Mouse (Mus musculus) liver, embryonic 14.5 days (tissue): ENCODE results near the gene Slit1. TPM values are rescaled to one million over a fixed set of nuclear protein-coding genes. Genes with fewer than 3 reads are reported as not detected.

ENCODE experiments used
- ATAC-seq: fragments of 200-750 bp; cut with Nextera tagmentation; 2 replicates; pipeline ENCODE4 v1.8.0; 2017; ENCODE audit warnings: moderate number of reproducible peaks, mild to moderate bottlenecking, moderate library complexity; ENCODE audit not compliant: insufficient read depth
- DNase-seq, 3 experiments: peaks; one replicate each; pipeline ENCODE4 v3.0.0-alpha.2; 2012 to 2013; ENCODE audit warnings: low read depth in 3 of 3, low spot score in 3 of 3
- H3K27ac ChIP-seq: fragments of 300-500 bp; sonication (generic); 2 replicates; pipeline ENCODE4 v1.5.1; 2014; ENCODE audit warnings: moderate library complexity, mild to moderate bottlenecking, control low read depth, inconsistent platforms
- H3K27me3 ChIP-seq: fragments of 300-500 bp; sonication (generic); 2 replicates; pipeline ENCODE4 v1.6.1; 2014; ENCODE audit warnings: mild to moderate bottlenecking, low read length, moderate library complexity; ENCODE audit not compliant: control insufficient read depth, insufficient read depth
- H3K36me3 ChIP-seq: fragments of 300-500 bp; sonication (generic); replicated peaks from 2 replicates; pipeline ENCODE4 v1.6.1; 2014; ENCODE audit warnings: low read depth; ENCODE audit not compliant: control insufficient read depth, insufficient read depth
- H3K4me1 ChIP-seq, 2 experiments: fragments of 200-500 bp in 1 of 2; fragments of 300-500 bp in 1 of 2; sonication (generic) in 1 of 2; replicated peaks; 2 replicates each; pipeline ENCODE4 v1.6.1; 2012 to 2014; ENCODE audit warnings: antibody characterized with exemption in 1 of 2, inconsistent platforms in 1 of 2, low read length in 1 of 2; ENCODE audit not compliant: control insufficient read depth in 2 of 2, insufficient read depth in 2 of 2
- H3K4me2 ChIP-seq: fragments of 300-500 bp; sonication (generic); 2 replicates; pipeline ENCODE4 v1.6.1; 2014; ENCODE audit warnings: low read depth, mild to moderate bottlenecking, control low read depth, moderate library complexity
- H3K4me3 ChIP-seq, 2 experiments: fragments of 200-500 bp in 1 of 2; fragments of 300-500 bp in 1 of 2; sonication (generic) in 1 of 2; 2 replicates each; pipeline ENCODE4 v1.5.1; 2012 to 2014; ENCODE audit warnings: low read depth in 2 of 2, low read length in 2 of 2, mild to moderate bottlenecking in 2 of 2, control low read depth in 1 of 2, inconsistent platforms in 1 of 2, moderate library complexity in 1 of 2; ENCODE audit not compliant: insufficient read depth in 1 of 2
- H3K9ac ChIP-seq: fragments of 300-500 bp; sonication (generic); replicated peaks from 2 replicates; pipeline ENCODE4 v1.6.1; 2014; ENCODE audit warnings: mild to moderate bottlenecking, control low read depth, moderate library complexity
- H3K9me3 ChIP-seq: fragments of 300-500 bp; sonication (generic); 2 replicates; pipeline ENCODE4 v1.6.1; 2016; ENCODE audit warnings: low read length, mixed read lengths; ENCODE audit not compliant: control insufficient read depth
- CTCF ChIP-seq: IDR thresholded peaks from 2 replicates; pipeline ENCODE4 v1.5.1; 2016; ENCODE audit warnings: antibody characterized with exemption, low read depth, control low read depth
- EP300 ChIP-seq: IDR thresholded peaks from 2 replicates; pipeline ENCODE4 v1.6.1; 2016; ENCODE audit warnings: antibody characterized with exemption, low read depth
- WGBS: fragments of 180-500 bp; shearing (Covaris S2); extraction: QIAGEN DNeasy Blood & Tissue Kit; methylation state at CpG from one replicate; pipeline ENCODE4 v1.1.7; 2014; ENCODE audit not compliant: insufficient replicate concordance; 5-methylcytosine and 5-hydroxymethylcytosine counted together
- polyA plus RNA-seq, 2 experiments: library from polyadenylated mRNA; depleted of rRNA in 1 of 2; stranded (reverse) in 1 of 2; unstranded in 1 of 2; fragments of >200 nt; fragmentation: Nextera tagmentation in 1 of 2; extraction: Ambion mirVana in 1 of 2; gene quantifications; 2 replicates each; pipeline versions ENCODE4 v1.2.1 to v1.2.3; 2012 to 2014

Slit1 gene
- polyA plus RNA-seq, 2 experiments = 0.10 TPM; not detected in 1

- no peak overlapping the region for H3K4me2 ChIP-seq
- ATAC-seq (no peak), DNase-seq (no peak)
- H3K36me3 ChIP-seq = no peaks in the 10 kb centered on the region
- H3K27me3 ChIP-seq = no peaks in the 10 kb centered on the region
- H3K9me3 ChIP-seq = no peaks in the 10 kb centered on the region
- no peak overlapping the region for H3K27ac ChIP-seq
- no peak overlapping the region for H3K4me3 ChIP-seq
- 44% methylated on average over 9 of the region's 9 CpGs for WGBS
- TF ChIP-seq CTCF = no peak
- no peak for TF ChIP-seq EP300
- no peak overlapping the region for H3K9ac ChIP-seq
- H3K4me1 ChIP-seq = no peaks in the 10 kb centered on the region
Observed at GRCm38 (mm10) chr19:41697111-41697806, 46.2 kb downstream of the Slit1 start.

GRCm38 (mm10) chr19:41696443-41696842, 47.0 kb downstream of the Slit1 start:
- no peaks in the 10 kb centered on the region for H3K27me3 ChIP-seq
- 47% methylated on average over 9 of the region's 9 CpGs for WGBS
- no peaks in the 10 kb centered on the region for H3K36me3 ChIP-seq
- no peaks in the 10 kb centered on the region for H3K9me3 ChIP-seq
- no peak overlapping the region for H3K9ac ChIP-seq
- no peak overlapping the region for H3K27ac ChIP-seq
- ATAC-seq (no peak), DNase-seq (no peak)
- H3K4me3 ChIP-seq = no peak overlapping the region
- H3K4me2 ChIP-seq = no peak overlapping the region
- no peak for TF ChIP-seq EP300
- no peak for TF ChIP-seq CTCF
- no peaks in the 10 kb centered on the region for H3K4me1 ChIP-seq

GRCm38 (mm10) chr19:41695046-41695445, 48.4 kb downstream of the Slit1 start:
- 51% methylated on average over 6 of the region's 6 CpGs for WGBS
- no peak for ATAC-seq

GRCm38 (mm10) chr19:41694610-41695009, 48.9 kb downstream of the Slit1 start:
- Histone ChIP-seq H3K4me1 (no peaks in the 10 kb centered on the region), H3K27me3 (no peaks in the 10 kb centered on the region), H3K9me3 (no peaks in the 10 kb centered on the region), H3K36me3 (no peaks in the 10 kb centered on the region), H3K4me3 (no peak overlapping the region), H3K4me2 (no peak overlapping the region), H3K9ac (no peak overlapping the region), H3K27ac (no peak overlapping the region)
- TF ChIP-seq CTCF (no peak), EP300 (no peak)
- no peak for ATAC-seq
- no peak for DNase-seq
- 12% methylated on average over 9 of the region's 9 CpGs for WGBS

More at GRCm38 (mm10) chr19:41695046-41695445, 48.4 kb downstream of the Slit1 start:
- TF ChIP-seq CTCF (no peak), EP300 (no peak)
- Histone ChIP-seq H3K4me2 (no peak overlapping the region), H3K27me3 (no peaks in the 10 kb centered on the region), H3K4me1 (no peaks in the 10 kb centered on the region), H3K36me3 (no peaks in the 10 kb centered on the region), H3K9me3 (no peaks in the 10 kb centered on the region), H3K4me3 (no peak overlapping the region), H3K9ac (no peak overlapping the region), H3K27ac (no peak overlapping the region)
- DNase-seq = no peak

- TF ChIP-seq EP300 (no peak), CTCF (no peak)
- H3K4me2 ChIP-seq = no peak overlapping the region
- 40% methylated on average over 5 of the region's 5 CpGs for WGBS
Observed at GRCm38 (mm10) chr19:41693727-41694126, 49.7 kb downstream of the Slit1 start.

More at GRCm38 (mm10) chr19:41693727-41694126, 49.7 kb downstream of the Slit1 start:
- DNase-seq (no peak), ATAC-seq (no peak)
- H3K27me3 ChIP-seq = no peaks in the 10 kb centered on the region
- no peak overlapping the region for H3K4me3 ChIP-seq
- H3K9me3 ChIP-seq = no peaks in the 10 kb centered on the region
- H3K4me1 ChIP-seq = no peaks in the 10 kb centered on the region
- no peak overlapping the region for H3K27ac ChIP-seq
- H3K9ac ChIP-seq = no peak overlapping the region
- H3K36me3 ChIP-seq = no peaks in the 10 kb centered on the region
